8 mouse cellular contexts compared by ENCODE assay signal in the genomic region with DNA sequence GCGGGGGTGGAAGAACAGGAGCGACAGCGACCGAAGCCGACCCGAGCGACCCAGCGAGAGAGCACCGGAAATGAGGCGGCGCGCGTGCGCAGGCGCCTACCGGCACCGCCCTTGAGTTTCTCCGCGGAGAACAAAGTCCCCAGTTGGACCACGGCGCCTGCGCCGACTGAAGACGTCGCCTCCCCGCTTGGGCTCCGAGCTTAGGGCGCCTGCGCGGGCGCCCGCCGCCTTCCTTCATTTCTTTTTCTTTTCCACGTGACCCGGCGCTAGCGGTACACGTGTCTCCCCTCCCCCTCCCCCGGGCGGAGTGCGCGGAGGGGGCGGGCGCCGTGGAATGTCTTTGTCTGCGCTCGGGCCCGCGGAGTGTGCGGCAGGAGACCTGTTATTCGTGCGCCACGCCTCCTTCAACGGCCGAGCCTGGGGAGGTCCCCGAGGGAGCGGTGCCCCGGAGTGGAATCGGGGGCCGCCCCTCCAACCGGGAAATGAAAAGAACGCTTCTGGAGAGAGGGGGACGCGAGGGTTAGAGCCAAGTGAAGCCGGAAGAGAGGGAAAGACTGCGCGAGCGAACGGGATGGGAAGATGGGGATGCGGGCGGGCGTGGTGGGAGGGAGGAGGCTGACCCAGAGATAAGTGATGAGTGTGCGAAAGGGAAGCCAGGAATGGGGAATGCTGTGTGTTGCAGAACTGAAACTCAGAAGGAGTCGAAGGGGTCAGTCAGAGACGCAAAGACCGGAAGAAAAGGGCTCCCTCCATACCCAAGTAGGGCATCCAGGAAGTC. TPM values are rescaled to one million over a fixed set of nuclear protein-coding genes. Genes with fewer than 3 reads are reported as not detected.
DNase-seq lines count a peak whose midpoint lies in the region; ATAC-seq lines count a peak whose summit lies in the region.

A gene (minus strand): TSS at position 72 of the 778 bp plus-strand sequence.

- H3K4me3 ChIP-seq in hindbrain, embryonic 14.5 days (replicated peaks; ENCODE audit: low read length): peak within 1 kb of the TSS; percentile 99

- H3K4me1 ChIP-seq in hindbrain, embryonic 14.5 days (replicated peaks; ENCODE audit: control insufficient read depth, insufficient read depth, low read length): peaks cover 35% of the 10 kb centered on the region

- peak; percentile 95 for ATAC-seq in hindbrain, embryonic 14.5 days (ENCODE audit: low FRiP score)

- H3K9me3 ChIP-seq in hindbrain, embryonic 14.5 days (ENCODE audit: control insufficient read depth, low read length): no peaks in the 10 kb centered on the region

- H3K27me3 ChIP-seq in hindbrain, embryonic 14.5 days (ENCODE audit: control insufficient read depth, insufficient read depth, low read length): no peaks in the 10 kb centered on the region

- peak within 1 kb of the TSS; percentile 99 for H3K27ac ChIP-seq in hindbrain, embryonic 14.5 days

- H3K4me2 ChIP-seq in hindbrain, embryonic 14.5 days (replicated peaks): peak within 1 kb of the TSS; percentile 84

- H3K36me3 ChIP-seq in hindbrain, embryonic 14.5 days (replicated peaks; ENCODE audit: control insufficient read depth, insufficient read depth): no peaks in the 10 kb centered on the region; the same call in 1 of the 2 replicates

- under 1% methylated on average over 66 of the region's 76 CpGs for WGBS in hindbrain, embryonic 14.5 days

- peak; percentile 98 for DNase-seq in R1 (ENCODE audit: low read depth, low spot score)
- peak; percentile 96 to 98 for DNase-seq in cerebellum, postnatal 25 days
- DNase-seq in frontal cortex, postnatal 25 days (ENCODE audit: low spot score in 2 of 2): peak; percentile 88 to 93
- DNase-seq in hindbrain, embryonic 14.5 days (ENCODE audit: low spot score): peak; percentile 99
- DNase-seq in layer of hippocampus, postnatal 36 days: peak; percentile 95
- DNase-seq in lung, postnatal 36 days: peak; percentile 98
- peak; percentile 99 for DNase-seq in retina, postnatal 1 day
- peak; percentile 94 to 95 for DNase-seq in urinary bladder, adult 18-20 months (ENCODE audit: low spot score in 2 of 2)

- peak within 1 kb of the TSS; percentile 99 for H3K9ac ChIP-seq in hindbrain, embryonic 14.5 days

RNA-seq across cellular contexts. Expression of the gene that starts here (rescaled TPM):
- 120 and 125 TPM in 2 replicates for polyA plus RNA-seq in hindbrain, embryonic 14.5 days (2014; fragmentation: Nextera tagmentation; extraction: Ambion mirVana)
- total RNA-seq in layer of hippocampus, postnatal 36 days (2021): 10 to 100 TPM; 88.4 to 90.0 TPM

Comparison
In these comparisons a context has a peak if more than half of its experiments do, and no peak if none do; other contexts are left out.
1. Peak in every context shown above with its lines: DNase-seq, ATAC-seq, H3K4me3 ChIP-seq and H3K27ac ChIP-seq.